Mouse (Mus musculus) mouse embryonic stem cell (cell line): ENCODE results near the gene Crtc1.

Experiments
- in situ Hi-C, 2 experiments: fragments of 300-500 bp; cut with MboI; formaldehyde crosslinking; loops; 1 replicate in 1 of 2; 3 replicates in 1 of 2; pipeline ENCODE4 v1.14.3; 2019 to 2020; ENCODE audit warnings: low sequenced_read_pairs in 2 of 2, low pct_unique_long_range_greater_than_20kb in 1 of 2, mixed read lengths in 1 of 2; ENCODE audit not compliant: unreplicated experiment in 1 of 2

Gene Crtc1

DNA sequence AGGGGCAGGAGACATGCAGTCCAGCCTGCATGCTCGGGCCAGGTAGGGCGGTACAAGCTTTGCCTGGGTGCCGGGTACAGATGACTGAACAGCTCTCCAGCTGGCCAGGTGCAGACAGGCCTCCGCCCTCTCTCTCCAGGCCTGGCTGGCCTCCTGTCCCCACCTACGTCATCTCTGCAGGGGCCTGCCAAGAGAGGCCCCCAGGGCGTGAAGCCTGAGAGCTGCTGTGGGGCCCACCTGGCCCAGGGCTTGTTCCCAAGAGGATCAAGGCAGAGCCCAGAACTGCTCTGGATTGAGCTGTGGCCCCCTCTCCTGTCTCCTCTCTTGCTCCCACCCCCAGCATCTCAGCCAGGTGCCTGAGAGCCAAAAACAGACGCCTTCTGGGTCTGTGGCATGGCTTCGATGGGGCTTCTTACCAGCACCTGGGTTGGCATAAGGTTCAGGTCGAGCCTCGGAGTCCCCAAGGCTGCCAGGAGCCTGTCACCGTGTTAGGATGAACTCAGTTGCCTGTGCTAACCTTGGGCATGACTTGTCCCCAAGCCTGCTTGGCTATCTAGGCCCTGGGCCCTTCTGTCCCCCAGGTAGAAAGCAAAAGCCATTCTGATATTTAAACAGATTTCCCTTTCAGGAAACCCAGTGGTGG is 32.8 kb downstream of the Crtc1 start:
- in situ Hi-C loops, result no loop called here

DNA sequence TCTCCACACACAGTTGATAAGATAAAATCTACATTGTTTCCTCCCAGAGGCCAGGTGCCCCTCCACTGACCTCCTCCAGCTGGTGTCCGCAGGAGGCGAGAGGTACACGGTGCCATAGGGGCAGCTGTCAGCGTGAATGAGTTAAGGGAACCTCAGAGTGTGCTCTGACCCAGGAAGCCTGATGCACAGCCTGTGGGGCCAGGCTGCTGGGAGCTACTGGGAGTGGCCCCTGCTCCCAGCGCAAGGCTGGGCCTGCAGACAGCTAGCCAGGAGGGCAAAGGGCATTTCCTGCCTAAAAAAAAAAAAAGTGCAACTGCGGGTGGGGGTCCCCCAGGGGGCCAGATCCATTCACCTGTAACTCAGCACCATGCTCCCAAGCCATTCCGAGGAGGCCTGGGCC is 34.2 kb downstream of the Crtc1 start:
- in situ Hi-C loops, result no loop called here

DNA sequence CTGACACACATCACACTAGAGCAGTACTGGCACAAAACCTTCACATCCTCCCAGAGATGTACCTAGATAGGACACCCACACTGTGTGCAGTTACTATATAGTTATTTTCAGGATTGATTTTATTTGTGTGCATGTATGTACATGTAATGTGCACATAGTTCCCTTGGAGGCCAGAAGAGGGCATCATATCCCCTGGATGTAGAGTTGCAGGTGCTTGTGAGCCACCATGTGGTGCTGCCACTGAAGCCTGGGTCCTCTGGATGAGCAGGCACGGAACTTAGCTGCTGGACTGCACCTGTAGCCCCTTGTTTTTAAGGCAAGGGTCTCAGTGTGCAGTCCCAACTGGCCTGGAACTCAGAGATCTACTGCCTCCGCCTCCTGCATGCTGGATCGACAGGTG is 35.2 kb downstream of the Crtc1 start:
- in situ Hi-C loops, result no loop called here

DNA sequence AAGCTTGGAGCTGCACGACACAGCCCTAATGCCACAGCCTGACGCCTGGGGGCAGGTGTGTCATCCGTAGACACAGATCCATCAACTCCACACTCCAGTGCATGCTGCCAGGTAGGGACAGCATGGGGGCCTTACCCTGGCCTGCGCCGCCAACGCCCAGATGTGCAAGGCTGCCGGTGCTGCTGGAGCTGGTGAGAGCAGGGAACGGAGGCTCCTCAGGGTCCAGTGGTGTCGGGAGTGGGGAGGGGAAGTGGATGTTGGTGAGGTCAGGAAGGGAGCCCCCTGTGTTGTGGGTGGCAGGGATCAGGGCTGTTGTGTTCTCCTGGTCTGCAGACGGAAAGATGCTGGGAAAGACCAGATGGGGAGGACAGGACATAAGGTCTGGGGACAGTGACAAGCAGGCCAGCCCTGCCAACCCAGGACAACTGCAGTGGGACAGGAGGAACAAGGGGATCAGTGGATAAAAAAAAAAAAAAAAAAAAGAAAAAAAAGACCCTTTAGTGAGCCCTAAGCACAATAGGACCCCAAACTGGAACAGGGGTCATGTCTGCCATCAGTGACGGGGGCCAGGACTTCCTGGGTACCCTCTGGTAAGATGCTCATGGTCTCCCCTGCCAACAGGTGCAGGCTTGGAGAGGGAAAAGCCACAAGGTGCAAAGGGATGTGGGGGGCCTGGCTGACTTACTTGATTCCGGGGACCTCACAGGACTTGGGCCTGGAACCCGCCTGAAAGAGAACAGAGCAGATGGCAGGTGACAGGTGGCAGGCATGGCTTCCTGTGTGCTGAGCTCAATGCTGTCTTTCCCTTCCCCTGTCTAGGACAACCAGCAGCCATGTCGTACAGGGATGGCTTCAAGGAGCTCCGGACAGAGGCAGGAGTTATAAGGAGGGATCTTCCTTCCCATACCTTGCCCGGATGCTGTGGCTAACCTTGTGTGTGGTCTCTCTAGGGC is 41.5 kb downstream of the Crtc1 start:
- in situ Hi-C loops, result no loop called here

- in situ Hi-C loops, result no loop called here
Measured at GRCm38 (mm10) chr8:70396184-70396583, 43.2 kb downstream of the Crtc1 start.

DNA sequence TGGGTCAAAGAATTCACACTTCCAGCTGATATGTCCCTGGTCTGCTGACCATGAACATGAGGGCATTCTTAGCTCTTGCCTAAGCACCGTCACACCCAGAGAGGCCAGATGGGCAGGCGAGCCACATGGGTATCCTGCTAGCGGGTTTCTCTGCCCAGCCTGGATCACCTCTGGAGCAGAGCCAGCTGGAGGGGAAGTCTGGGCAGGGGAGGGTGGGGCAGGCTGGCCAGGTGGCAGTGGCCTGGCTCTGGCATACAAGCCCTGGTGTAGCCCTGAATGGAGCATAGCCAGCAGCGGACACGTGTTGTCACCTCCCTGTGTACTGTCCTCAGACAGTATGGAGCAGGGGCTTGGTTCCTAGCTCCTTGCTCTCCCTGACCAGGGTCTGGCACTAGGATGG is 43.7 kb downstream of the Crtc1 start:
- in situ Hi-C loops, result no loop called here

GRCm38 (mm10) chr8:70394269-70394998 is 44.9 kb downstream of the Crtc1 start:
- in situ Hi-C loops, result no loop called here

DNA sequence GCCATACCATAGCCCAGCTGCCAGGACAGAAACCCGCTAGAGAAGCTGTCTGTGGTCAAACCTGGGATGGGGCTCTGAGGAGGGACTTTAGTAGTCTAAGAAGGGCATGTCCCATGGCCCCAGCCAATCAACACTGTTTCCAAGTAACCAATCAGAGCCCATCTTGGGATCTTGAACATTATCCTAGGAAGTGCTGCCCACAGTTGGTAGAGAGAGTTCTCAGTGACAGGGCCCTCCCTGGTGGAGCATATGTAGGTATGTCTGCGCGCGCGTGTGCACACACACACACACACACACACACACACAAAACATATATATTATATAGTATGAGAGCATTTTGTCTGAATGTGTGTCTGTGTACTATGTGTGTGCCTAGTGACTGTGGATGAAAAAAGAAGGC is 46.3 kb downstream of the Crtc1 start:
- in situ Hi-C loops, result no loop called here

DNA sequence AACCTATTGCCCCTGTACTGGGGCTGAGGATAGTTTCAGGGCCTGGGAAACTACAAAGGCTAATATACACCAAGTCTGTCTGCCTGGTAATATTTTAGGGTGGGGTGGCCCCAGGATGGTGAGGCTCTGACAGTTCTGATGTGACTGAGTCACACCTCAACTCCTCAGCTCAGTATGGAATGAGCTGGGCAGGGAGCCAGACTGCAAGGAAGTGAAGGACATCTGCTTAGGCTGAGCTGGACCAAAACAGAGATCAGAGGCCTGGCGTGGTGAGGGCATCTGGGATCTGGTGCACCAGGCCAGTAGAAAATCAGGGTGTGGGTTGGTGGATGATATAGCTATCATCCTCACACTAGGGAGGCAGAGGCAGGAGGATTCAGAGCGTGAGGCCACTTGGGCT is 49.7 kb downstream of the Crtc1 start:
- in situ Hi-C loops, result no loop called here

- in situ Hi-C loops, result no loop called here
Measured at GRCm38 (mm10) chr8:70383287-70383686, 56.1 kb downstream of the Crtc1 start.

DNA sequence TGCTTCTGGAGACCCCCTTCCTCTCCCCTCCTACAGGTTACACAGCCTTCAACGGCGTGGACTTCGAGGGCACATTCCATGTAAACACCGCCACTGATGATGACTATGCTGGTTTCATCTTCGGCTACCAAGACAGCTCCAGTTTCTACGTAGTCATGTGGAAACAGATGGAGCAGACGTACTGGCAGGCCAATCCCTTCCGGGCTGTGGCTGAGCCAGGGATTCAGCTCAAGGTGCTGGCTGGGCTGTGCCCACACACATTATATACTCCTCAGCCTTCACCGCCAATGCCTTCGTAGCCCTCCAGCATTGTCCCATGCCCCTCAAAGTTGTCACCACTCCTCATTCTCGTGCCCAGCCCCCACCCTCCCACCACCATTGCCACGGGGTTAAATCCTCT is 59.3 kb downstream of the Crtc1 start:
- in situ Hi-C loops, result no loop called here

- in situ Hi-C loops, result no loop called here
Measured at GRCm38 (mm10) chr8:70377049-70377448, 62.3 kb downstream of the Crtc1 start.

GRCm38 (mm10) chr8:70376275-70376741 is 63.1 kb downstream of the Crtc1 start:
- in situ Hi-C loops, result no loop called here

- in situ Hi-C loops, result no loop called here
Measured at GRCm38 (mm10) chr8:70375212-70375859, 64.0 kb downstream of the Crtc1 start.

GRCm38 (mm10) chr8:70374318-70374927 is 65.0 kb downstream of the Crtc1 start:
- in situ Hi-C loops, result no loop called here

DNA sequence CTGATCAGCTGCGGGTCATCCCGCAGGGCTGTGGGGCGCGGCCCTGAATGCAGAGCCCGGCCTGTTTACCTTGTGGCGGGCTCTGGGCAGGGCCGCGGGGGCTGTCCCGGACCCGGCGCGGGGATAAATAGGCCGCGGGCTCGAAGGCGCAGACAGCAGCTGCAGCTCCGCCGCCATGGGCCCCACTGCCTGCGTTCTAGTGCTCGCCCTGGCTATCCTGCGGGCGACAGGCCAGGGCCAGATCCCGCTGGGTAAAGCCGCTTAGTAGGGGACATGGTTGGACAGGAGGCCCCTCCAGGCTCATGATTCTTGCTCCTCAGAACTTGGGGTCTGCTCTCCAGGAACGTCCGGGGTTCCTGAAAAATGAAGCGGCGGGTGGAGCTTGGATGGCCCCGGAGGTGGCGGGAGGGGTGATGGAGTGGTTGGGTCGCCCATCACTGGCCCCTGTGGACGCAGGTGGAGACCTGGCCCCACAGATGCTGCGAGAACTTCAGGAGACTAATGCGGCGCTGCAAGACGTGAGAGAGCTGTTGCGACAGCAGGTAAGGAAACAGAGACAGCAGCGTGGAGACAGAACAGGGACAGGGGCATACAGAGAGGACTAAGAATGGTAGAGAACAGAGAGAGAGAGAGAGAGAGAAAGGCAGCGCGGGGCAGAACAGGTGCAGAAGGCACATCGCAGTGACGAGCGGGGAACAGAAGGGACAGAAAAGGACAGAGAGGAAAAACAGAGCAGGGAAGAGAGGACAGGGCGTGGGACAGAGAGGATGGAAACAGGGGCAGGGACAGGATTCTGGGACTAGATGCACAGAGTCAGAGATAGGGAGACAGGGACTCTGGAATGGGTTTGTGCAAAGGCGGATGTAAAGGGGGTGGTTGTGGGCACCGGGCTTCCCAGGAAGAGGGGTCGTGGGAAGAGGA is 65.7 kb downstream of the Crtc1 start, which contains the start of gene Comp:
Gene Comp, plus strand, starts transcription at position 162 of the 921 bp plus-strand sequence.
- in situ Hi-C loops, result no loop called here

DNA sequence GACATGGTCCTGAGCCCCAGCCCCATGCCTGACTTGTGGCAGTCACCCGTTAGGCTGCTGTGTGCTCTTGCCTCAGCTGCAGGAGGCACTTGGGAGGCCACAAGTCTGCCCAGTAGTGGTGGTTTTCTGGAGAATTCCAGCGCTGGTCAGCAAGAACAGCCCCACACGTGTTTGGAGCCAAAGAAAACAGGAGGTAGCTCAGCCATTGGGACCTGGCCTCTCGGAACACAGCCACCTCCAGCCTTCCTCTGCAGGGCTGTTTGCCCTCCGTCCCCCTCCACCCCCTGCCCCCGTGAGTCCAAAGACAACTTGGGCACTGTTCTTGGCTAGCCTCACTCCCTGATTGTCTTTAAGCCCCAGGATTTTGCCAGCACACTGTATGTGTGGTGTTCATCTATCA is 67.4 kb downstream of the Crtc1 start:
- in situ Hi-C loops, result no loop called here
